Mouse (Mus musculus) liver, embryonic 16.5 days (tissue): ENCODE results near the gene Csnk2a1. TPM values are rescaled to one million over a fixed set of nuclear protein-coding genes. Genes with fewer than 3 reads are reported as not detected.
A peak's percentile ranks its signal among the peaks of the same experiment; 100 is the strongest.

Experiments
- ATAC-seq: fragments of 200-750 bp; cut with Nextera tagmentation; 2 replicates; pipeline ENCODE4 v1.8.0; 2017; ENCODE audit warnings: low read depth, mild to moderate bottlenecking, moderate number of reproducible peaks, moderate library complexity
- H3K27ac ChIP-seq: fragments of 300-500 bp; sonication (generic); 2 replicates; pipeline ENCODE4 v1.5.1; 2014; ENCODE audit warnings: mild to moderate bottlenecking, low read length
- H3K27me3 ChIP-seq: fragments of 300-500 bp; sonication (generic); 2 replicates; pipeline ENCODE4 v1.6.1; 2014; ENCODE audit warnings: low read depth, low read length, mixed read lengths; ENCODE audit not compliant: control insufficient read depth, insufficient read depth
- H3K36me3 ChIP-seq: fragments of 300-500 bp; sonication (generic); 2 replicates; pipeline ENCODE4 v1.6.1; 2014; ENCODE audit warnings: mild to moderate bottlenecking; ENCODE audit not compliant: control insufficient read depth, insufficient read depth
- H3K4me1 ChIP-seq: fragments of 300-500 bp; sonication (generic); 2 replicates; pipeline ENCODE4 v1.6.1; 2014; ENCODE audit warnings: low read depth, low read length, mixed read lengths; ENCODE audit not compliant: control insufficient read depth
- H3K4me2 ChIP-seq: fragments of 300-500 bp; sonication (generic); 2 replicates; pipeline ENCODE4 v1.6.1; 2014; ENCODE audit warnings: low read depth, low read length, mixed read lengths
- H3K4me3 ChIP-seq: fragments of 300-500 bp; sonication (generic); 2 replicates; pipeline ENCODE4 v1.5.1; 2014; ENCODE audit warnings: low read depth, mild to moderate bottlenecking, low read length
- H3K9ac ChIP-seq: fragments of 300-500 bp; sonication (generic); 2 replicates; pipeline ENCODE4 v1.6.1; 2014; ENCODE audit warnings: low read depth, low read length
- H3K9me3 ChIP-seq: fragments of 300-500 bp; sonication (generic); replicated peaks from 2 replicates; pipeline ENCODE4 v1.6.1; 2016; ENCODE audit warnings: low read length; ENCODE audit not compliant: control insufficient read depth
- WGBS: fragments of 180-500 bp; shearing (Covaris S2); extraction: QIAGEN DNeasy Blood & Tissue Kit; methylation state at CpG from one replicate; pipeline ENCODE4 v1.1.7; 2014; ENCODE audit not compliant: insufficient replicate concordance; 5-methylcytosine and 5-hydroxymethylcytosine counted together
- polyA plus RNA-seq: library from polyadenylated mRNA; unstranded; fragments of >200 nt; fragmentation: Nextera tagmentation; extraction: Ambion mirVana; gene quantifications from 2 replicates; pipeline ENCODE4 v1.2.1, GENCODE M21; 2015

The Csnk2a1 gene
- polyA plus RNA-seq, 1 experiment from 2014 or later, result 33.5 TPM

- peaks cover 33% of the 10 kb centered on the region for H3K36me3 ChIP-seq
- whole genome bisulfite sequencing, result 73% methylated on average over 3 of the region's 3 CpGs
These were observed 98.2 kb downstream of the Csnk2a1 start for GRCm38 (mm10) chr2:152324842-152325241.

DNA sequence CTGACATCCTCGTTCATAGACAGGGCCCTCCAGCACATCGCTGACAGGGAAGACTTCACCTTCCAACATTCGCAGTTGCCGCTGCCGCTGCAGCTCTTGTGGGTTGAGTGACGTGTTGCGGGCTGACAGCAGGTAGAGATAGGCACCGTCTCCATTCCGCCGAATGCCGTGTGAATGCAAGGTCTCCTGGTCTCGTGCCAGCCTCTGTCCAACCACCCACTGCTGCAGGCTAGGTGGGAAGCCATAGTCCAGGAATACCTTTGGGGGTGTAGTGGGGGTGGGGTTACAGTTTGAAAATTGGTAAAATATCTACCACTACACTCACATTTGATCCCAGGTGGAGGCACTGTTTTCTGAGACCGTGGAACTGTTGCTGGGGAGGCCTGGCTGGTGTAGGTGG is 99.5 kb downstream of the Csnk2a1 start:
- Histone ChIP-seq H3K9me3 (no peaks in the 10 kb centered on the region), H3K9ac (no peak overlapping the region), H3K27me3 (no peaks in the 10 kb centered on the region), H3K36me3 (peaks cover 33% of the 10 kb centered on the region), H3K27ac (no peak overlapping the region), H3K4me3 (no peak overlapping the region), H3K4me1 (peaks cover 9% of the 10 kb centered on the region), H3K4me2 (no peak overlapping the region)
- ATAC-seq, result no peak
- 86% methylated on average over 13 of the region's 13 CpGs for WGBS

More at GRCm38 (mm10) chr2:152324842-152325241, 98.2 kb downstream of the Csnk2a1 start:
- no peaks in the 10 kb centered on the region for H3K27me3 ChIP-seq
- H3K9ac ChIP-seq, result no peak overlapping the region
- no peak for ATAC-seq
- H3K27ac ChIP-seq, result no peak overlapping the region
- H3K4me1 ChIP-seq, result no peaks in the 10 kb centered on the region; the same call in none of the 2 replicates
- no peak overlapping the region for H3K4me2 ChIP-seq
- no peaks in the 10 kb centered on the region for H3K9me3 ChIP-seq
- H3K4me3 ChIP-seq, result no peak overlapping the region

DNA sequence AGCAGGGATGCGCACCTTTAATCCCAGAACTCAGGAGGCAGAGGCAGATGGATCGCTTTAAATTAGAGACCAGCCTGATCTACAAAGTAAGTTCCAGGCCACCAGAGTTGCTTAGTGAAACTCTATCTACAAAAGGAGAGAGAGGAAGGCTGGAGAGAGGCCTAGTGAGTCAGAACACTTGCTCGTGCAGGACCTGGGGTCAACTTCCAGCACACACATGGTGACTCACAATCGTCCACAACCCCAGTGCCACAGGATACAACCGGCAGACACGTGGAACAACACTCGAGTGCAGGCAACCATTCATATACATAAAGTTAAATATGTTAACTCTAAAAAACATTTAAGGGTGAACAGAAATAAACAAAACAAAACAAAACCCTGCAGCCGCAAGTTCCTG is 100.0 kb downstream of the Csnk2a1 start:
- Histone ChIP-seq H3K4me1 (peaks cover 14% of the 10 kb centered on the region), H3K4me3 (no peak overlapping the region), H3K27me3 (no peaks in the 10 kb centered on the region), H3K36me3 (peaks cover 31% of the 10 kb centered on the region), H3K4me2 (no peak overlapping the region), H3K9ac (no peak overlapping the region), H3K27ac (no peak overlapping the region), H3K9me3 (no peaks in the 10 kb centered on the region)
- 82% methylated on average over 8 of the region's 8 CpGs for WGBS
- no peak for ATAC-seq

DNA sequence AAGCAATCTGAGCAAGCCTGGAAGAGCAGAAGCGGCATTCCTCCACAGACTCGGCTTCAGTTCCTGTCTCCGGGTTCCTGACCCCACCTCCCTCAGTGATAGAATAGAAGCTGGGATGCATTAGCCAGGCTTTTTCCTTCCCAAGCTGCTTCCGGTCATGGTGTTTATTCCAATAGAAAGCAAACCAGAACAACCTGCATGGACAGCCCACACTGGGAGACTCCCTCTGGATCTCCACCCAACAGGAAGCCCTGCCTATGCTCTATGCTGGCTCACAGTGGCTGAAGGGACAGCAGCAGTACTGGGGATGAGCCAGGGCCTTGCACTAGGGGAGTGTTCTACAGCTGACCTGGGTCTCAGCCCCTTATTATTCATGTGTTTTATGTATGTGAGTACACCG is 101.3 kb downstream of the Csnk2a1 start:
- no peak for ATAC-seq
- Histone ChIP-seq H3K9ac (no peak overlapping the region), H3K27me3 (no peaks in the 10 kb centered on the region), H3K36me3 (peaks cover 26% of the 10 kb centered on the region; the same call in 1 of the 2 replicates), H3K9me3 (no peaks in the 10 kb centered on the region), H3K27ac (no peak overlapping the region), H3K4me1 (peaks cover 19% of the 10 kb centered on the region), H3K4me2 (no peak overlapping the region), H3K4me3 (no peak overlapping the region)
- WGBS, result 70% methylated on average over 5 of the region's 5 CpGs

- H3K27ac ChIP-seq, result 0 out of 2 replicates have a peak overlapping the region, but pooled peaks have one; percentile 12
- H3K4me2 ChIP-seq, result peak overlapping the region; percentile 97
- H3K9me3 ChIP-seq, result no peaks in the 10 kb centered on the region
- no peaks in the 10 kb centered on the region for H3K27me3 ChIP-seq
- no peak for ATAC-seq
- H3K9ac ChIP-seq, result peak overlapping the region; percentile 94
- H3K4me1 ChIP-seq, result peaks cover 19% of the 10 kb centered on the region
- peak overlapping the region; percentile 90 for H3K4me3 ChIP-seq
- peaks cover 10% of the 10 kb centered on the region; the same call in 1 of the 2 replicates for H3K36me3 ChIP-seq
- WGBS, result 15% methylated on average over 7 of the region's 7 CpGs
These were observed 104.3 kb downstream of the Csnk2a1 start for GRCm38 (mm10) chr2:152330858-152331423.

Other genes with a start within 250 kb of the Csnk2a1 start
- 9.2 and 9.6 TPM in 2 replicates for gene Fam110a, start 246.6 kb upstream of the Csnk2a1 start, polyA plus RNA-seq
- gene Slc52a3, start 230.3 kb upstream of the Csnk2a1 start, polyA plus RNA-seq, result 1.1 and 1.4 TPM in 2 replicates
- gene Scrt2, start 145.3 kb upstream of the Csnk2a1 start, polyA plus RNA-seq, result not detected in 2 replicates
- 8.8 and 9.4 TPM in 2 replicates for gene Srxn1, start 121.3 kb upstream of the Csnk2a1 start, polyA plus RNA-seq
- 0.22 TPM in 1 of 2 replicates, not detected in the other for gene Tcf15, start 83.3 kb upstream of the Csnk2a1 start, polyA plus RNA-seq
- gene Tbc1d20, start 67.0 kb downstream of the Csnk2a1 start, polyA plus RNA-seq, result 11.3 and 11.7 TPM in 2 replicates
- gene Rbck1, start 105.8 kb downstream of the Csnk2a1 start, polyA plus RNA-seq, result 37.7 and 40.2 TPM in 2 replicates
- 6.5 and 6.8 TPM in 2 replicates for gene Trib3, start 117.2 kb downstream of the Csnk2a1 start, polyA plus RNA-seq
- not detected in 2 replicates for gene Nrsn2, start 149.8 kb downstream of the Csnk2a1 start, polyA plus RNA-seq
- gene Sox12, start 171.2 kb downstream of the Csnk2a1 start, polyA plus RNA-seq, result 0.77 and 0.99 TPM in 2 replicates
- gene Zcchc3, start 188.2 kb downstream of the Csnk2a1 start, polyA plus RNA-seq, result 6.4 and 6.7 TPM in 2 replicates
- gene 6820408C15Rik, start 188.7 kb downstream of the Csnk2a1 start, polyA plus RNA-seq, result 0.12 and 0.18 TPM in 2 replicates
- not detected in 2 replicates for gene Defb23, start 237.8 kb downstream of the Csnk2a1 start, polyA plus RNA-seq